ENCODE assay signal across 1 mouse cellular context in the genomic region with DNA sequence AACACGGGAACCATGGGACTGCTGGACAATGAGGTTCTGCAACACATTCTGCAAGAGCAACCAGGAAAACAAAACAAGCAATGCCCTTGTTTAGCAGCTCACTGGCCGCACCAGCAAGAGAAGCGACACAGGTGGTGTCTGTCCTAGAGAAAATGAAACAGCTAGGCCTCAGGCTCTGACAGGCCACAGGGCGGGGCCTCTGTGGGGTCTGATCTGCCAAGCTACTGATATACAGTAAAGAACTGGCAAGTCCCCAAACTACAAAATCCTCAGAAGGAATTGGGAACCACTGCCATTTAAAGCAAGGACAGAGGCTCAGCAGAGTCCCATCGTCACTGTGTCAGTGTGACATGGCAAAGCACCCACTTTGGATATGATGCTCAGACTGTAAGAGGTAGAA.
TF ChIP-seq lines count a peak whose summit lies in the region.

No protein-coding gene starts in this region.

TF ChIP-seq in MEL, 35 proteins besides CTCF, POLR2A, EP300 and RAD21 (continued from another document):
- no peak for TF ChIP-seq E2F4 (IDR thresholded peaks at IDR 0.05; ENCODE audit: borderline replicate concordance, low read depth, low read length)
- 0 out of 2 replicates have a peak, but pooled peaks have one; percentile 35 for TF ChIP-seq GATA1 (IDR thresholded peaks at IDR 0.05; ENCODE audit: low read depth, low read length)
- TF ChIP-seq MXI1 (IDR thresholded peaks at IDR 0.05; ENCODE audit: low read depth, low read length) = no peak
- TF ChIP-seq POLR2AphosphoS5 (IDR thresholded peaks at IDR 0.05; ENCODE audit: borderline replicate concordance, low read depth, low read length) = no peak
- TF ChIP-seq NRF1 (IDR thresholded peaks at IDR 0.05; ENCODE audit: insufficient read depth, low read depth, low read length, poor library complexity, severe bottlenecking) = no peak
- TF ChIP-seq RCOR1 (IDR thresholded peaks at IDR 0.05; ENCODE audit: low read depth, low read length) = peak; percentile 65; the same call in 1 of the 2 replicates
- no peak for TF ChIP-seq SMC3 (IDR thresholded peaks at IDR 0.05; ENCODE audit: low read depth, low read length)
- TF ChIP-seq UBTF (IDR thresholded peaks at IDR 0.05; ENCODE audit: borderline replicate concordance, insufficient read depth, low read depth, low read length) = no peak
- TF ChIP-seq TAL1 (IDR thresholded peaks at IDR 0.05; ENCODE audit: low read length) = no peak
- TF ChIP-seq POLR2AphosphoS2 (IDR thresholded peaks at IDR 0.05; ENCODE audit: low read length) = no peak
- no peak for TF ChIP-seq MEF2A (IDR thresholded peaks at IDR 0.05; ENCODE audit: extremely low read depth, insufficient replicate concordance, low read depth, low read length, poor library complexity, severe bottlenecking)
- TF ChIP-seq SIN3A (IDR thresholded peaks at IDR 0.05; ENCODE audit: low read length) = no peak
- TF ChIP-seq ZNF384 (IDR thresholded peaks at IDR 0.05; ENCODE audit: low read depth, low read length) = no peak
- TF ChIP-seq KAT2A (conservative IDR thresholded peaks at IDR 0.05; ENCODE audit: low read depth, low read length) = no peak
- peak; percentile 63; the same call in 1 of the 2 replicates for TF ChIP-seq ETS1 (IDR thresholded peaks at IDR 0.05; ENCODE audit: low read depth, low read length)
